Mouse (Mus musculus): ENCODE data around the gene Selenbp2. TPM values are rescaled to one million over a fixed set of nuclear protein-coding genes. Genes with fewer than 3 reads are reported as not detected.
"Not testable (repeated sequence)": the region's sequence is repeated elsewhere in the genome, so short reads cannot be mapped to it uniquely, and the experiment has no call there.

The Selenbp2 gene
- polyA plus RNA-seq, 1 experiment: not detected

- H3K4me3 ChIP-seq (ENCODE audit: control insufficient read depth, low read depth, low read length); H3K4me1 ChIP-seq (ENCODE audit: control insufficient read depth, insufficient read depth, low read length); H3K27me3 ChIP-seq (ENCODE audit: control insufficient read depth, insufficient read depth, low read length): not testable (repeated sequence)
Observed at GRCm38 (mm10) chr3:94723637-94724036, 30.3 kb downstream of the Selenbp2 start.

GRCm38 (mm10) chr3:94745691-94746090, 52.3 kb downstream of the Selenbp2 start:
- H3K36me3 ChIP-seq (ENCODE audit: control insufficient read depth, insufficient read depth, low read length): no peaks in the 10 kb centered on the region
- TF ChIP-seq POLR2A (IDR thresholded peaks at IDR 0.05; ENCODE audit: control insufficient read depth, low read depth, low read length) (no peak), CTCF (IDR thresholded peaks at IDR 0.05; ENCODE audit: control insufficient read depth, insufficient read depth, insufficient replicate concordance, low read depth, low read length) (no peak)
- no peaks in the 10 kb centered on the region for H3K4me1 ChIP-seq (ENCODE audit: control insufficient read depth, insufficient read depth, low read length)
- H3K4me3 ChIP-seq (ENCODE audit: control insufficient read depth, low read depth, low read length): no peak overlapping the region
- H3K27me3 ChIP-seq (ENCODE audit: control insufficient read depth, insufficient read depth, low read length): no peaks in the 10 kb centered on the region
- H3K27ac ChIP-seq (ENCODE audit: control insufficient read depth, insufficient read depth, low read depth, low read length): no peak overlapping the region

More at GRCm38 (mm10) chr3:94723637-94724036, 30.3 kb downstream of the Selenbp2 start:
- H3K27ac ChIP-seq (ENCODE audit: control insufficient read depth, insufficient read depth, low read depth, low read length); H3K36me3 ChIP-seq (ENCODE audit: control insufficient read depth, insufficient read depth, low read length): not testable (repeated sequence)

Other genes with a start within 250 kb of the Selenbp2 start
- 2,779 and 3,078 TPM in 2 replicates for gene Oaz3, start 249.6 kb upstream of the Selenbp2 start, polyA plus RNA-seq (2012; rRNA removed)
- gene Celf3, start 215.3 kb upstream of the Selenbp2 start, polyA plus RNA-seq (2012; rRNA removed): 243 and 256 TPM in 2 replicates
- 107 and 109 TPM in 2 replicates for gene Riiad1, start 213.2 kb upstream of the Selenbp2 start, polyA plus RNA-seq (2012; rRNA removed)
- 18.5 and 19.0 TPM in 2 replicates for gene Snx27, start 110.8 kb upstream of the Selenbp2 start, polyA plus RNA-seq (2012; rRNA removed)
- gene Gm10972, start 50.4 kb upstream of the Selenbp2 start, polyA plus RNA-seq (2012; rRNA removed): not detected in 2 replicates
- gene Tuft1, start 34.7 kb upstream of the Selenbp2 start, polyA plus RNA-seq (2012; rRNA removed): 13.1 and 13.2 TPM in 2 replicates
- 12.6 and 17.4 TPM in 2 replicates for gene Cgn, start 92.9 kb downstream of the Selenbp2 start, polyA plus RNA-seq (2012; rRNA removed)
- 13.9 and 15.9 TPM in 2 replicates for gene Pogz, start 144.0 kb downstream of the Selenbp2 start, polyA plus RNA-seq (2012; rRNA removed)
- gene Psmb4, start 193.4 kb downstream of the Selenbp2 start, polyA plus RNA-seq (2012; rRNA removed): 140 and 167 TPM in 2 replicates
- gene Selenbp1, start 239.5 kb downstream of the Selenbp2 start, polyA plus RNA-seq (2012; rRNA removed): 19.4 and 24.6 TPM in 2 replicates

Measured in testis, adult 2 months (tissue).